Mouse (Mus musculus): Measurements from ENCODE around the gene Stx4a. TPM values are rescaled to one million over a fixed set of nuclear protein-coding genes. Genes with fewer than 3 reads are reported as not detected.
A peak's percentile ranks its signal among the peaks of the same experiment; 100 is the strongest.

Stx4a gene
- total RNA-seq, 1 experiment: 20.9 TPM

GRCm38 (mm10) chr7:127810650-127811049 is 13.4 kb upstream of the Stx4a start:
- in situ Hi-C loops (cut with MboI; ENCODE audit: low sequenced_read_pairs in 2 of 2, unreplicated experiment in 2 of 2): no loop called here
- Histone ChIP-seq H3K27ac (ENCODE audit: insufficient read depth, low read depth, low read length, poor library complexity, severe bottlenecking) (no peak overlapping the region), H3K36me3 (ENCODE audit: control insufficient read depth, insufficient read depth, low read length, poor library complexity, severe bottlenecking) (no peaks in the 10 kb centered on the region), H3K4me1 (ENCODE audit: control insufficient read depth in 2 of 2, insufficient read depth in 2 of 2, low read length in 2 of 2, poor library complexity in 1 of 2) (peaks cover 3 to 13% of the 10 kb centered on the region in 2 experiments; a peak in 3 of 4 replicates), H3K9ac (ENCODE audit: insufficient read depth, low read depth, low read length, poor library complexity, severe bottlenecking) (0 out of 2 replicates have a peak overlapping the region, but pooled peaks have one; percentile 0), H3K9me3 (ENCODE audit: control insufficient read depth, insufficient read depth, low read depth, low read length) (no peaks in the 10 kb centered on the region), H3K4me3 (ENCODE audit: insufficient read depth in 1 of 2, low read depth in 1 of 2, low read length in 2 of 2, poor library complexity in 1 of 2, severe bottlenecking in 1 of 2) (peak overlapping the region; percentile 13 to 47)
- DNase-seq (ENCODE audit: low read depth, low spot score): no peak
- TF ChIP-seq MAFK (IDR thresholded peaks at IDR 0.05; ENCODE audit: insufficient read depth, low read depth, low read length): no peak

GRCm38 (mm10) chr7:127811240-127811639 is 12.9 kb upstream of the Stx4a start:
- H3K4me3 ChIP-seq (ENCODE audit: insufficient read depth in 1 of 2, low read depth in 1 of 2, low read length in 2 of 2, poor library complexity in 1 of 2, severe bottlenecking in 1 of 2): peak overlapping the region; percentile 13 to 47; a peak in 3 of 4 replicates
- in situ Hi-C loops (cut with MboI; ENCODE audit: low sequenced_read_pairs in 2 of 2, unreplicated experiment in 2 of 2): no loop called here
- no peaks in the 10 kb centered on the region for H3K9me3 ChIP-seq (ENCODE audit: control insufficient read depth, insufficient read depth, low read depth, low read length)
- peaks cover 3 to 19% of the 10 kb centered on the region in 2 experiments; a peak in 3 of 4 replicates for H3K4me1 ChIP-seq (ENCODE audit: control insufficient read depth in 2 of 2, insufficient read depth in 2 of 2, low read length in 2 of 2, poor library complexity in 1 of 2)
- TF ChIP-seq ZNF384 (IDR thresholded peaks at IDR 0.05; ENCODE audit: low read depth, low read length) (no peak), HCFC1 (IDR thresholded peaks at IDR 0.05; ENCODE audit: borderline replicate concordance, insufficient read depth, low read length) (no peak), MAFK (IDR thresholded peaks at IDR 0.05; ENCODE audit: insufficient read depth, low read depth, low read length) (no peak), CHD2 (IDR thresholded peaks at IDR 0.05; ENCODE audit: low read depth, low read length) (no peak), ZC3H11A (IDR thresholded peaks at IDR 0.05; ENCODE audit: borderline replicate concordance, low read depth, low read length) (no peak)
- no peak overlapping the region for H3K9ac ChIP-seq (ENCODE audit: insufficient read depth, low read depth, low read length, poor library complexity, severe bottlenecking)
- no peak for DNase-seq (ENCODE audit: low read depth, low spot score)
- no peaks in the 10 kb centered on the region for H3K36me3 ChIP-seq (ENCODE audit: control insufficient read depth, insufficient read depth, low read length, poor library complexity, severe bottlenecking)
- H3K27ac ChIP-seq (ENCODE audit: insufficient read depth, low read depth, low read length, poor library complexity, severe bottlenecking): no peak overlapping the region

- TF ChIP-seq ZC3H11A (IDR thresholded peaks at IDR 0.05; ENCODE audit: borderline replicate concordance, low read depth, low read length): no peak
- H3K4me3 ChIP-seq (ENCODE audit: insufficient read depth in 1 of 2, low read depth in 1 of 2, low read length in 2 of 2, poor library complexity in 1 of 2, severe bottlenecking in 1 of 2): no peak overlapping the region
- in situ Hi-C loops (cut with MboI; ENCODE audit: low sequenced_read_pairs in 2 of 2, unreplicated experiment in 2 of 2): no loop called here
- no peaks in the 10 kb centered on the region for H3K36me3 ChIP-seq (ENCODE audit: control insufficient read depth, insufficient read depth, low read length, poor library complexity, severe bottlenecking)
- H3K27ac ChIP-seq (ENCODE audit: insufficient read depth, low read depth, low read length, poor library complexity, severe bottlenecking): no peak overlapping the region
- peaks cover 3 to 22% of the 10 kb centered on the region in 2 experiments; a peak in 3 of 4 replicates for H3K4me1 ChIP-seq (ENCODE audit: control insufficient read depth in 2 of 2, insufficient read depth in 2 of 2, low read length in 2 of 2, poor library complexity in 1 of 2)
- DNase-seq (ENCODE audit: low read depth, low spot score): no peak
- H3K9ac ChIP-seq (ENCODE audit: insufficient read depth, low read depth, low read length, poor library complexity, severe bottlenecking): no peak overlapping the region
- H3K9me3 ChIP-seq (ENCODE audit: control insufficient read depth, insufficient read depth, low read depth, low read length): no peaks in the 10 kb centered on the region
These were observed 11.8 kb upstream of the Stx4a start for GRCm38 (mm10) chr7:127812292-127812691.

GRCm38 (mm10) chr7:127813821-127814220 is 10.3 kb upstream of the Stx4a start:
- no peak overlapping the region for H3K4me3 ChIP-seq (ENCODE audit: insufficient read depth in 1 of 2, low read depth in 1 of 2, low read length in 2 of 2, poor library complexity in 1 of 2, severe bottlenecking in 1 of 2)
- DNase-seq (ENCODE audit: low read depth, low spot score): no peak
- no peaks in the 10 kb centered on the region for H3K36me3 ChIP-seq (ENCODE audit: control insufficient read depth, insufficient read depth, low read length, poor library complexity, severe bottlenecking)
- no peak overlapping the region for H3K9ac ChIP-seq (ENCODE audit: insufficient read depth, low read depth, low read length, poor library complexity, severe bottlenecking)
- peaks cover 3 to 22% of the 10 kb centered on the region in 2 experiments; a peak in 3 of 4 replicates for H3K4me1 ChIP-seq (ENCODE audit: control insufficient read depth in 2 of 2, insufficient read depth in 2 of 2, low read length in 2 of 2, poor library complexity in 1 of 2)
- H3K27ac ChIP-seq (ENCODE audit: insufficient read depth, low read depth, low read length, poor library complexity, severe bottlenecking): no peak overlapping the region
- in situ Hi-C loops (cut with MboI; ENCODE audit: low sequenced_read_pairs in 2 of 2, unreplicated experiment in 2 of 2): no loop called here
- H3K9me3 ChIP-seq (ENCODE audit: control insufficient read depth, insufficient read depth, low read depth, low read length): no peaks in the 10 kb centered on the region
- TF ChIP-seq ZC3H11A (IDR thresholded peaks at IDR 0.05; ENCODE audit: borderline replicate concordance, low read depth, low read length) (no peak), CHD2 (IDR thresholded peaks at IDR 0.05; ENCODE audit: low read depth, low read length) (no peak), ZNF384 (IDR thresholded peaks at IDR 0.05; ENCODE audit: low read depth, low read length) (no peak), HCFC1 (IDR thresholded peaks at IDR 0.05; ENCODE audit: borderline replicate concordance, insufficient read depth, low read length) (no peak), MAFK (IDR thresholded peaks at IDR 0.05; ENCODE audit: insufficient read depth, low read depth, low read length) (no peak)

GRCm38 (mm10) chr7:127814241-127814921 is 9.7 kb upstream of the Stx4a start:
- DNase-seq (ENCODE audit: low read depth, low spot score): no peak
- no peaks in the 10 kb centered on the region for H3K9me3 ChIP-seq (ENCODE audit: control insufficient read depth, insufficient read depth, low read depth, low read length)
- peaks cover 3 to 20% of the 10 kb centered on the region in 2 experiments; a peak in 3 of 4 replicates for H3K4me1 ChIP-seq (ENCODE audit: control insufficient read depth in 2 of 2, insufficient read depth in 2 of 2, low read length in 2 of 2, poor library complexity in 1 of 2)
- no peak for TF ChIP-seq CHD2 (IDR thresholded peaks at IDR 0.05; ENCODE audit: low read depth, low read length)
- no peak for TF ChIP-seq ZC3H11A (IDR thresholded peaks at IDR 0.05; ENCODE audit: borderline replicate concordance, low read depth, low read length)
- no peak for TF ChIP-seq ZNF384 (IDR thresholded peaks at IDR 0.05; ENCODE audit: low read depth, low read length)
- TF ChIP-seq MAFK (IDR thresholded peaks at IDR 0.05; ENCODE audit: insufficient read depth, low read depth, low read length): no peak
- no peak overlapping the region for H3K9ac ChIP-seq (ENCODE audit: insufficient read depth, low read depth, low read length, poor library complexity, severe bottlenecking)
- in situ Hi-C loops (cut with MboI; ENCODE audit: low sequenced_read_pairs in 2 of 2, unreplicated experiment in 2 of 2): no loop called here
- peak overlapping the region in 1 of 2 experiments; percentile 26; a peak in 1 of 4 replicates for H3K4me3 ChIP-seq (ENCODE audit: insufficient read depth in 1 of 2, low read depth in 1 of 2, low read length in 2 of 2, poor library complexity in 1 of 2, severe bottlenecking in 1 of 2)
- no peak overlapping the region for H3K27ac ChIP-seq (ENCODE audit: insufficient read depth, low read depth, low read length, poor library complexity, severe bottlenecking)
- H3K36me3 ChIP-seq (ENCODE audit: control insufficient read depth, insufficient read depth, low read length, poor library complexity, severe bottlenecking): no peaks in the 10 kb centered on the region

Measured in ES-E14 (cell line).